Mouse (Mus musculus) embryonic fibroblast, embryonic 13.5 days (primary cell): Measurements from ENCODE around the gene Hist1h2bg.

Source experiments
- CTCF ChIP-seq: IDR thresholded peaks from 2 replicates; pipeline ENCODE4 v1.5.1; 2011; ENCODE audit warnings: mild to moderate bottlenecking, control low read depth, low read length, moderate library complexity, borderline replicate concordance; ENCODE audit not compliant: insufficient read depth
- POLR2A ChIP-seq: IDR thresholded peaks from 2 replicates; pipeline ENCODE4 v1.6.1; 2011; ENCODE audit warnings: low read depth, mild to moderate bottlenecking, control low read depth, low read length, moderate library complexity

DNA sequence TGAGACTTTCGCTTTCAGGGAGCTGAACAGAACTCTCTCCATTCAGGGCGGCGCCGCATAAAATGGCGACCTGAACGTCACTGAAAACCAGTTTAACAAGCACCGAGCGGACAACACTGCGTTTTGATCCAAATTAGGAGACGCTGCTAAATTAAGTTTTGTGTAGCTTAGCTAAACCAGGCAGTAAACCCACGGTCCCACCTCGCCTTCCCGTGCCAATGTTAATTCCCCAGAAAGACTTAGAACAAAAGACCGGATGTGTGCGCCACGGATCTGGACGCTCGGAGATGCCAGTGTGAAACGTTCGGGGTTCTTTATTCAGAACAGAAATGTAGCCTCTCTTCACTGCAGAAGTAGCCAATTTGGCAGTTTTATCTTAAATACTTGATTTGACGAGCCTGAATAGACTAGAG is 13.8 kb downstream of the Hist1h2bg start:
- TF ChIP-seq CTCF (no peak), POLR2A (peak; percentile 88)
